Mouse (Mus musculus): Measurements from ENCODE around the gene Mxra8. TPM values are rescaled to one million over a fixed set of nuclear protein-coding genes. Genes with fewer than 3 reads are reported as not detected.

The Mxra8 gene
- polyA plus RNA-seq, 1 experiment from 2014 or later = 126 TPM

DNA sequence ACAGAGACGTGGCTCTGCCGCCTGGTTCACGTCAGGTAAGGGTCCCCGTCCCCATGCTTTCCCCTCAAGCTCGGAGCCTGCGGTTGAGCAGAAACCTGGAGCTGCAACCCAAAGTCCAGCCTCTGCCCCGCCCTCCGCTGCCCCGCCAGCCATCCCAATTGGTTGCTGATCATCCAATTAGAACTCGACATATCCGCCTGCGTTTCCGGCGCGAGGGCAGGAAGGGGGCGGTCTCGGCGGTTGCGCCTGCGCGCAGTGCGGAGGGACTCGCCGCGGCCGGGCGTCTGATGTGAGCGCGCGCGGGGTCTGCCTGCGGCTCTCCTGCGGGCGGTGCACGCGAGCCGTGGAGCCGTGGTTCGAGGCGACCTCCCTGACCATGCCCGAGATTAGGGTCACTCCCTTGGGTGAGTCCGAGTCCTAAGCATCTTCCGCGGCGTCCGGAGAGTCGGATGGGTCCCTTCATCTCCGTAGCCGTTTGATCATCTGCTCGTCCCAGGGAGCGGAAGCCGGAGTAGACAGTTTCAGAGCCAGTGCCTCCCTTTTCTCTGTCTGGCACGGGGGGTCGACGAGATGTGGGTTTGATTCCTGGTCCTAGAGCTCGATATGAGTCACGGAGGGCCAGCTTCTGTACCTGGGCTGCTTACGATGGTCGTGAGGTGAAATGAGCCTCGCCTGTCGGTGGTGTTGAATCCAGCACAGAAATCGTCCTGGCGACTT, 30.0 kb downstream of the Mxra8 start, which contains the start of the genes Cptp and Ints11:
Gene Cptp (minus strand): TSS at position 124 of the 717 bp plus-strand sequence.
Gene Ints11 (plus strand): TSS at position 230 of the 717 bp plus-strand sequence.
- Histone ChIP-seq H3K9ac (ENCODE audit: low read length) (peak within 1 kb of the TSS; percentile 92), H3K4me2 (ENCODE audit: low read depth, low read length) (peak within 1 kb of the TSS; percentile 75), H3K27ac (ENCODE audit: low read length) (peak within 1 kb of the TSS; percentile 48), H3K4me3 (replicated peaks; ENCODE audit: low read length) (peak within 1 kb of the TSS; percentile 84), H3K4me1 (ENCODE audit: control insufficient read depth, insufficient read depth, low read length) (peaks cover 7% of the 10 kb centered on the region; the same call in 1 of the 2 replicates), H3K36me3 (ENCODE audit: control insufficient read depth, insufficient read depth, low read length) (peaks cover 12% of the 10 kb centered on the region), H3K9me3 (replicated peaks; ENCODE audit: control insufficient read depth, low read length) (no peaks in the 10 kb centered on the region), H3K27me3 (ENCODE audit: control insufficient read depth, insufficient read depth, low read length) (no peaks in the 10 kb centered on the region)
- under 1% methylated on average over 60 of the region's 63 CpGs for WGBS
- ATAC-seq (ENCODE audit: insufficient read depth, low FRiP score) = peak; percentile 96

- 84% methylated on average over 7 of the region's 7 CpGs for WGBS
- no peak overlapping the region for H3K27ac ChIP-seq (ENCODE audit: low read length)
- peaks cover 7% of the 10 kb centered on the region; the same call in 1 of the 2 replicates for H3K4me1 ChIP-seq (ENCODE audit: control insufficient read depth, insufficient read depth, low read length)
- H3K9me3 ChIP-seq (replicated peaks; ENCODE audit: control insufficient read depth, low read length) = no peaks in the 10 kb centered on the region
- H3K36me3 ChIP-seq (ENCODE audit: control insufficient read depth, insufficient read depth, low read length) = peaks cover 18% of the 10 kb centered on the region; the same call in 1 of the 2 replicates
- no peak overlapping the region for H3K4me3 ChIP-seq (replicated peaks; ENCODE audit: low read length)
- no peak for ATAC-seq (ENCODE audit: insufficient read depth, low FRiP score)
- no peak overlapping the region for H3K9ac ChIP-seq (ENCODE audit: low read length)
- no peak overlapping the region for H3K4me2 ChIP-seq (ENCODE audit: low read depth, low read length)
- H3K27me3 ChIP-seq (ENCODE audit: control insufficient read depth, insufficient read depth, low read length) = no peaks in the 10 kb centered on the region
These were observed 31.9 kb downstream of the Mxra8 start for GRCm38 (mm10) chr4:155871404-155871803.

DNA sequence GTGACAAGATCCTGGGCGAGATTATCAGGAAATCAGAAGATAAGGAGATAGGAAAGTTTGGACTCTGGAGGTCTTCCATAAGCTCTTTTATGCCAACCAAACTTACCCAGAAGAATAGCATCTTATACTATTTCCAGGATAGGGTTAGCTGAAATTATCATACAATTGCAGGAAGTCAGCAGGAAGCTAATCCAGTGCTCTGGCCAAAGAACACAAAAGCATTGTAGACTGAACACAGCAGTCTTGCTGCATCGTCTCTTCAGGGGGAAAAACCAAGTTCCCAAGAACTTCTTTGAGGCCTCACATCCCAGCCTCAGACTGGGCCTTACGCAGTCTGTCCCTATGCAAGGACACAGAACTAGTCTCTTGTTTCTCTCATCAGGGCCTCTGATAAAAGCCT, 44.1 kb downstream of the Mxra8 start:
- Histone ChIP-seq H3K4me3 (replicated peaks; ENCODE audit: low read length) (no peak overlapping the region), H3K9me3 (replicated peaks; ENCODE audit: control insufficient read depth, low read length) (no peaks in the 10 kb centered on the region), H3K36me3 (ENCODE audit: control insufficient read depth, insufficient read depth, low read length) (peaks cover 13% of the 10 kb centered on the region; the same call in 1 of the 2 replicates), H3K9ac (ENCODE audit: low read length) (no peak overlapping the region), H3K4me1 (ENCODE audit: control insufficient read depth, insufficient read depth, low read length) (no peaks in the 10 kb centered on the region), H3K27ac (ENCODE audit: low read length) (peak overlapping the region; percentile 38; the same call in 1 of the 2 replicates), H3K4me2 (ENCODE audit: low read depth, low read length) (no peak overlapping the region), H3K27me3 (ENCODE audit: control insufficient read depth, insufficient read depth, low read length) (no peaks in the 10 kb centered on the region)
- no peak for ATAC-seq (ENCODE audit: insufficient read depth, low FRiP score)
- WGBS = 81% methylated on average over 3 of the region's 3 CpGs

GRCm38 (mm10) chr4:155886330-155886729, 46.9 kb downstream of the Mxra8 start:
- Histone ChIP-seq H3K4me3 (replicated peaks; ENCODE audit: low read length) (no peak overlapping the region), H3K27ac (ENCODE audit: low read length) (no peak overlapping the region), H3K4me1 (ENCODE audit: control insufficient read depth, insufficient read depth, low read length) (peaks cover 9% of the 10 kb centered on the region; the same call in 1 of the 2 replicates), H3K4me2 (ENCODE audit: low read depth, low read length) (no peak overlapping the region), H3K9me3 (replicated peaks; ENCODE audit: control insufficient read depth, low read length) (no peaks in the 10 kb centered on the region), H3K9ac (ENCODE audit: low read length) (no peak overlapping the region), H3K27me3 (ENCODE audit: control insufficient read depth, insufficient read depth, low read length) (no peaks in the 10 kb centered on the region), H3K36me3 (ENCODE audit: control insufficient read depth, insufficient read depth, low read length) (peaks cover 17% of the 10 kb centered on the region; the same call in 1 of the 2 replicates)
- ATAC-seq (ENCODE audit: insufficient read depth, low FRiP score) = no peak
- 93% methylated on average over 5 of the region's 5 CpGs for WGBS

DNA sequence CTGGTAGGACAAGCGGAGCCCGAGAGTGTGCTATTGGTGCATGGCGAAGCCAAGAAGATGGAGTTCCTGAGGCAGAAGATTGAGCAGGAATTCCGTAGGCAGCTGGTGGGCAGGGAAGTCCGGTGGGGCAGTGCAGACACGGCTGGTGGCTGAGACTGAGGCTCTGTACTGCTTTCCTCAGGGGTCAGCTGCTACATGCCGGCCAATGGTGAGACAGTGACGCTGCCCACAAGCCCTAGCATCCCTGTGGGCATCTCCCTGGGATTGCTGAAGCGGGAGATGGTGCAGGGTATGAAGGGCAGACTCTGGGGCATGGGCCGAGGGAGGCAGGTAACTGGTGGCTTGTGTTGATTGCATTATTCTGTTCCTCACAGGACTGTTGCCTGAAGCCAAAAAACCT, 48.2 kb downstream of the Mxra8 start:
- H3K36me3 ChIP-seq (ENCODE audit: control insufficient read depth, insufficient read depth, low read length) = peaks cover 17% of the 10 kb centered on the region; the same call in 1 of the 2 replicates
- no peak for ATAC-seq (ENCODE audit: insufficient read depth, low FRiP score)
- no peak overlapping the region for H3K4me3 ChIP-seq (replicated peaks; ENCODE audit: low read length)
- H3K4me2 ChIP-seq (ENCODE audit: low read depth, low read length) = no peak overlapping the region
- H3K9ac ChIP-seq (ENCODE audit: low read length) = no peak overlapping the region
- no peaks in the 10 kb centered on the region for H3K27me3 ChIP-seq (ENCODE audit: control insufficient read depth, insufficient read depth, low read length)
- no peaks in the 10 kb centered on the region for H3K9me3 ChIP-seq (replicated peaks; ENCODE audit: control insufficient read depth, low read length)
- no peak overlapping the region for H3K27ac ChIP-seq (ENCODE audit: low read length)
- peaks cover 9% of the 10 kb centered on the region; the same call in 1 of the 2 replicates for H3K4me1 ChIP-seq (ENCODE audit: control insufficient read depth, insufficient read depth, low read length)
- 87% methylated on average over 10 of the region's 10 CpGs for WGBS

DNA sequence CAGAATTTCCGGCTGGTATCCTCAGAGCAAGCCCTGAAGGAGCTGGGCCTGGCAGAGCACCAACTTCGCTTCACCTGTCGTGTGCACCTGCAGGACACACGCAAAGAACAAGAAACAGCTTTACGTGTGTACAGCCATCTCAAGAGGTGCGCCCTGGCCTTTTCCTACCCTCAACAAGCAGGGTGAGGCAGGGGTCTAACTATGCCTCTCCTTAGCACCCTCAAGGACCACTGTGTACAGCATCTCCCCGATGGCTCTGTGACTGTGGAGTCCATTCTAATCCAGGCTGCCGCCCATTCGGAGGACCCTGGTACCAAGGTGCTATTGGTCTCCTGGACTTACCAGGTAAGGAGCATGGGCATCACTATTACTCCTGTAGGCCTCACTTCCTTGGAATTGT, 48.7 kb downstream of the Mxra8 start:
- Histone ChIP-seq H3K9ac (ENCODE audit: low read length) (no peak overlapping the region), H3K27ac (ENCODE audit: low read length) (no peak overlapping the region), H3K4me3 (replicated peaks; ENCODE audit: low read length) (no peak overlapping the region), H3K36me3 (ENCODE audit: control insufficient read depth, insufficient read depth, low read length) (peaks cover 17% of the 10 kb centered on the region; the same call in 1 of the 2 replicates), H3K27me3 (ENCODE audit: control insufficient read depth, insufficient read depth, low read length) (no peaks in the 10 kb centered on the region), H3K4me2 (ENCODE audit: low read depth, low read length) (no peak overlapping the region), H3K9me3 (replicated peaks; ENCODE audit: control insufficient read depth, low read length) (no peaks in the 10 kb centered on the region), H3K4me1 (ENCODE audit: control insufficient read depth, insufficient read depth, low read length) (peaks cover 13% of the 10 kb centered on the region; the same call in 1 of the 2 replicates)
- 93% methylated on average over 9 of the region's 9 CpGs for WGBS
- no peak for ATAC-seq (ENCODE audit: insufficient read depth, low FRiP score)

DNA sequence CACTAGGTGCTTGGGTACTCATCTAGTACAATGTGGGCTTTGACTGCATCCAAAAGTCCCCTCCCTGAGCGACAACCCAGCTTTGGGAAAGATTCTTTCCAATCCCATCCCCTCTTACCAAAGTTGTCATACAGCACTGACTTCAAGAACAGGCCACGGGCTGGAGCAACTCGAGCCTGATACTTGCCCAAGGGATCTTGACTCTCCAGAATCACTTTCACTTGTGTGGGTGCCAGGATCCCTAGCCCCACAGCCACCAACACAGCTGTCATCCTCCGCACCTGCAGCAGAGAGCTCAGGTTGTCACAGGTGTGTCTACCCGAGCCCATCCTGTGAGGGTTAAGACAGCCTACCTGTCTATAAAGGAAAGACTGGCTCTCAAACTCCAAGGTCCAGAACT, 49.8 kb downstream of the Mxra8 start:
- Histone ChIP-seq H3K27ac (ENCODE audit: low read length) (no peak overlapping the region), H3K4me1 (ENCODE audit: control insufficient read depth, insufficient read depth, low read length) (peaks cover 24% of the 10 kb centered on the region), H3K27me3 (ENCODE audit: control insufficient read depth, insufficient read depth, low read length) (no peaks in the 10 kb centered on the region), H3K9me3 (replicated peaks; ENCODE audit: control insufficient read depth, low read length) (no peaks in the 10 kb centered on the region), H3K9ac (ENCODE audit: low read length) (no peak overlapping the region), H3K4me3 (replicated peaks; ENCODE audit: low read length) (no peak overlapping the region), H3K4me2 (ENCODE audit: low read depth, low read length) (no peak overlapping the region), H3K36me3 (ENCODE audit: control insufficient read depth, insufficient read depth, low read length) (peaks cover 17% of the 10 kb centered on the region; the same call in 1 of the 2 replicates)
- no peak for ATAC-seq (ENCODE audit: insufficient read depth, low FRiP score)
- WGBS = 81% methylated on average over 5 of the region's 5 CpGs

DNA sequence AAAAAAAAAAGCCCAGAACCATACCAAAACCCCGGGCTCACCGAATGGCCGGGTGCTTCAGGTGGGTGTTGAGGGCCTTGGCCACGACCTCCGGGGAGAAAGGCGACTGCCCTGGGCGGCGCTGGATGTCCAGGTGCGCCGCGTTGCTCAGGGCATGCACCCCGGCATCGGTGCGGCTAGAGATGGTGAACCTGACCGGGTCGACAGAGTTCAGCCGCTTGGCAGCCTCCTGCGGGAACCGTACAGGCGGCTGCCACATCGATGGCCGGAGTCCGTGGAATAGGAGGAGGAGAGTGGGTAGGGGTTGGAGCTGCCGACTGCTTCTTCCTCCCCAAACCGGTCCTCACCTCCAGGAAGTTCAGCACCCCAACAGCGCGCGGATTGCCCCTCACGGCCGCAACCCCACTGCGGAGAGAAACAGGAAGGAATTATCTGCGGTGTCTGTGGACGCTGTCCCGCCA, 51.6 kb downstream of the Mxra8 start:
- H3K4me3 ChIP-seq (replicated peaks; ENCODE audit: low read length) = peak overlapping the region; percentile 91

GRCm38 (mm10) chr4:155891551-155892001, 52.1 kb downstream of the Mxra8 start, which contains the start of the genes Pusl1 and Acap3:
TSS of gene Pusl1 (minus strand) at chr4:155891781.
TSS of gene Acap3 (plus strand) at chr4:155891822.
- H3K27me3 ChIP-seq (ENCODE audit: control insufficient read depth, insufficient read depth, low read length) = no peaks in the 10 kb centered on the region
- peak within 1 kb of the TSS; percentile 95 for H3K9ac ChIP-seq (ENCODE audit: low read length)
- no peaks in the 10 kb centered on the region for H3K9me3 ChIP-seq (replicated peaks; ENCODE audit: control insufficient read depth, low read length)
- peak within 1 kb of the TSS; percentile 96 for H3K4me2 ChIP-seq (ENCODE audit: low read depth, low read length)
- peak within 1 kb of the TSS; percentile 91 for H3K4me3 ChIP-seq (replicated peaks; ENCODE audit: low read length)
- peaks cover 34% of the 10 kb centered on the region for H3K4me1 ChIP-seq (ENCODE audit: control insufficient read depth, insufficient read depth, low read length)
- peak; percentile 89 for ATAC-seq (ENCODE audit: insufficient read depth, low FRiP score)
- WGBS = under 1% methylated on average over 52 of the region's 52 CpGs
- H3K36me3 ChIP-seq (ENCODE audit: control insufficient read depth, insufficient read depth, low read length) = 0 out of 2 replicates have a peak, but pooled peaks cover 8% of the 10 kb centered on the region
- H3K27ac ChIP-seq (ENCODE audit: low read length) = peak within 1 kb of the TSS; percentile 98

More for the DNA sequence above, 51.6 kb downstream of the Mxra8 start:
- peak overlapping the region; percentile 85 for H3K9ac ChIP-seq (ENCODE audit: low read length)
- no peaks in the 10 kb centered on the region for H3K27me3 ChIP-seq (ENCODE audit: control insufficient read depth, insufficient read depth, low read length)
- no peak for ATAC-seq (ENCODE audit: insufficient read depth, low FRiP score)
- H3K4me1 ChIP-seq (ENCODE audit: control insufficient read depth, insufficient read depth, low read length) = peaks cover 34% of the 10 kb centered on the region
- H3K36me3 ChIP-seq (ENCODE audit: control insufficient read depth, insufficient read depth, low read length) = 0 out of 2 replicates have a peak, but pooled peaks cover 8% of the 10 kb centered on the region
- 0 out of 2 replicates have a peak overlapping the region, but pooled peaks have one; percentile 98 for H3K27ac ChIP-seq (ENCODE audit: low read length)
- WGBS = under 1% methylated on average over 34 of the region's 34 CpGs
- no peaks in the 10 kb centered on the region for H3K9me3 ChIP-seq (replicated peaks; ENCODE audit: control insufficient read depth, low read length)
- H3K4me2 ChIP-seq (ENCODE audit: low read depth, low read length) = peak overlapping the region; percentile 96

Measured in stomach, embryonic 16.5 days (tissue).